Mouse (Mus musculus) urinary bladder, adult 2 months (tissue): ENCODE measurements at regions not wholly inside any gene's neighbourhood (a gene's known extent, or its start where the extent isn't known, plus 50 kb on each side); places are given as distances from the start of the nearest gene placed in this dataset.

Source experiments
- DNase-seq: peaks from one replicate; pipeline ENCODE4 v3.0.0; 2022; ENCODE audit warnings: low spot score

DNA sequence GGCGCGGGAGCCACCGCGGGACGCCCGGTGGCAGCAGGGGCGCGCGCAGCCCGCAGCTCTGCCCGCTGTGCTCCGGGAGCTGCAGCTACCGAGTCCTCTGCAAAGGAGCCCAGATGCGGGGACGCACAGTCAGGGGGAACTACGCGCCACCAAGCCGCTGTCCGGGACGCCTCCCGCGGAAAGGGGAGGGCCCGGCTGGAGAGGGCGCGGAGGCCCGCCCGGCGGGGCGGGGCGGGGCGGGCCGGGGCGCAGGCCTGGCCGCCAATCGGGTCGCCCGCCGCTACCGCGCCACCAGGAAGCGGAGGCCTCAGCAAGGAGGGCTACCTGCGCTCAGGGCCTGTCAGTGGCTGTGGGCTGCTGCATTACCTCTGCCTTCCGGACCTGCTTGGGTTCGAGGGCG lies 1156.9 kb downstream of the Gm10330 start:
- peak; percentile 17 for DNase-seq
